Mouse (Mus musculus) small intestine, adult 2 months (tissue): ENCODE measurements around the gene Hivep2.

Experiments used
- CTCF ChIP-seq: fragments of 200-500 bp; IDR thresholded peaks from 2 replicates; pipeline ENCODE4 v1.5.1; 2012; ENCODE audit warnings: low read depth, mild to moderate bottlenecking, control low read depth, inconsistent platforms, low read length, moderate library complexity, mixed read lengths; ENCODE audit not compliant: insufficient replicate concordance, insufficient read length; ENCODE audit errors: extremely low read depth
- POLR2A ChIP-seq: fragments of 200-500 bp; IDR thresholded peaks from 2 replicates; pipeline ENCODE4 v1.6.1; 2012; ENCODE audit warnings: low read depth, mild to moderate bottlenecking, control low read depth, inconsistent platforms, low read length, moderate library complexity

GRCm38 (mm10) chr10:14017822-14018364, 52.0 kb downstream of the Hivep2 start:
- TF ChIP-seq CTCF (no peak), POLR2A (no peak)
